Mouse (Mus musculus): Measurements from ENCODE around the gene Tlr2.

The Tlr2 gene

GRCm38 (mm10) chr3:83827684-83828083 is 13.9 kb downstream of the Tlr2 start:
- no peak for DNase-seq

- no peak for DNase-seq
These were observed 17.8 kb downstream of the Tlr2 start for GRCm38 (mm10) chr3:83823774-83824173.

- no peak for DNase-seq
These were observed 25.1 kb downstream of the Tlr2 start for GRCm38 (mm10) chr3:83816372-83816925.

GRCm38 (mm10) chr3:83812863-83813262 is 28.7 kb downstream of the Tlr2 start:
- DNase-seq = no peak

- DNase-seq = no peak
These were observed 29.6 kb downstream of the Tlr2 start for GRCm38 (mm10) chr3:83811987-83812386.

GRCm38 (mm10) chr3:83808483-83808882 is 33.1 kb downstream of the Tlr2 start:
- DNase-seq = no peak

GRCm38 (mm10) chr3:83801649-83802155 is 39.9 kb downstream of the Tlr2 start:
- DNase-seq = no peak

GRCm38 (mm10) chr3:83799486-83799885 is 42.1 kb downstream of the Tlr2 start:
- DNase-seq = no peak

- peak; percentile 19 to 75 for DNase-seq
These were observed 43.7 kb downstream of the Tlr2 start for GRCm38 (mm10) chr3:83797828-83798227.

- no peak for DNase-seq
These were observed 44.5 kb downstream of the Tlr2 start for GRCm38 (mm10) chr3:83797098-83797497.

- DNase-seq = no peak
These were observed 50.1 kb downstream of the Tlr2 start for GRCm38 (mm10) chr3:83791444-83791843.

GRCm38 (mm10) chr3:83789651-83790451 is 51.7 kb downstream of the Tlr2 start:
- DNase-seq = peak in 1 of 2 experiments; percentile 35

GRCm38 (mm10) chr3:83787776-83788305 is 53.7 kb downstream of the Tlr2 start:
- no peak for DNase-seq

GRCm38 (mm10) chr3:83787086-83787485 is 54.5 kb downstream of the Tlr2 start:
- DNase-seq = no peak

Data from kidney, postnatal 36 days (tissue).